ENCODE assay signal across 27 mouse cellular contexts in genomic region chr15:31660133-31660795, GRCm38 (mm10). TPM values are rescaled to one million over a fixed set of nuclear protein-coding genes. Genes with fewer than 3 reads are reported as not detected.
DNase-seq lines count a peak whose midpoint lies in the region; ATAC-seq and TF ChIP-seq lines count a peak whose summit lies in the region.
"Had no signal": no experiment of that assay in that cellular context is flagged by ENCODE, and none has a peak within 500 bp of the region (broad histone marks: within the 10 kb centered on the region; RNA-seq: fewer than 3 reads in every experiment).

No protein-coding gene starts in this region.

- no peaks in the 10 kb centered on the region for H3K36me3 ChIP-seq in hindbrain, embryonic 14.5 days (replicated peaks; ENCODE audit: control insufficient read depth, insufficient read depth)
- no peaks in the 10 kb centered on the region for H3K36me3 ChIP-seq in hindbrain, embryonic 12.5 days
- no peaks in the 10 kb centered on the region for H3K36me3 ChIP-seq in kidney, embryonic 16.5 days (ENCODE audit: insufficient read depth, low read length)
- H3K36me3 ChIP-seq in neural tube, embryonic 13.5 days = no peaks in the 10 kb centered on the region
- H3K36me3 ChIP-seq: embryonic facial prominence, embryonic 13.5 days; heart, embryonic 13.5 days; limb, embryonic 13.5 days; liver, embryonic 12.5 days; midbrain, embryonic 13.5 days had no signal

- no peaks in the 10 kb centered on the region for H3K9me3 ChIP-seq in hindbrain, embryonic 14.5 days (ENCODE audit: control insufficient read depth, low read length)
- no peaks in the 10 kb centered on the region for H3K9me3 ChIP-seq in hindbrain, embryonic 12.5 days (replicated peaks)
- no peaks in the 10 kb centered on the region for H3K9me3 ChIP-seq in kidney, embryonic 16.5 days (ENCODE audit: low read length)
- no peaks in the 10 kb centered on the region for H3K9me3 ChIP-seq in neural tube, embryonic 13.5 days
- H3K9me3 ChIP-seq: embryonic facial prominence, embryonic 13.5 days; heart, embryonic 13.5 days; limb, embryonic 13.5 days; liver, embryonic 12.5 days; megakaryocyte, embryonic 14.5 days; midbrain, embryonic 13.5 days had no signal

- H3K27me3 ChIP-seq in hindbrain, embryonic 14.5 days (ENCODE audit: control insufficient read depth, insufficient read depth, low read length) = no peaks in the 10 kb centered on the region
- no peaks in the 10 kb centered on the region; the same call in 1 of the 2 replicates for H3K27me3 ChIP-seq in hindbrain, embryonic 12.5 days
- no peaks in the 10 kb centered on the region for H3K27me3 ChIP-seq in kidney, embryonic 16.5 days (ENCODE audit: insufficient read depth, low read length)
- H3K27me3 ChIP-seq in neural tube, embryonic 13.5 days = no peaks in the 10 kb centered on the region
- H3K27me3 ChIP-seq: embryonic facial prominence, embryonic 13.5 days; heart, embryonic 13.5 days; limb, embryonic 13.5 days; liver, embryonic 12.5 days; megakaryocyte, embryonic 14.5 days; midbrain, embryonic 13.5 days had no signal

- no peak overlapping the region for H3K4me2 ChIP-seq in hindbrain, embryonic 14.5 days (replicated peaks)
- no peak overlapping the region for H3K4me2 ChIP-seq in hindbrain, embryonic 12.5 days (replicated peaks)
- H3K4me2 ChIP-seq in kidney, embryonic 16.5 days (replicated peaks; ENCODE audit: low read depth, low read length) = no peak overlapping the region
- no peak overlapping the region for H3K4me2 ChIP-seq in neural tube, embryonic 13.5 days
- H3K4me2 ChIP-seq: embryonic facial prominence, embryonic 13.5 days; heart, embryonic 13.5 days; limb, embryonic 13.5 days; liver, embryonic 12.5 days; midbrain, embryonic 13.5 days had no signal

- H3K4me1 ChIP-seq in hindbrain, embryonic 14.5 days (replicated peaks; ENCODE audit: control insufficient read depth, insufficient read depth, low read length) = 0 out of 2 replicates have a peak, but pooled peaks cover 7% of the 10 kb centered on the region
- no peaks in the 10 kb centered on the region for H3K4me1 ChIP-seq in hindbrain, embryonic 12.5 days
- no peaks in the 10 kb centered on the region for H3K4me1 ChIP-seq in kidney, embryonic 16.5 days (ENCODE audit: insufficient read depth, low read length)
- H3K4me1 ChIP-seq in neural tube, embryonic 13.5 days (replicated peaks) = peaks cover 12% of the 10 kb centered on the region
- H3K4me1 ChIP-seq: embryonic facial prominence, embryonic 13.5 days; limb, embryonic 13.5 days; liver, embryonic 12.5 days; megakaryocyte, embryonic 14.5 days had no signal

- peak overlapping the region; percentile 63 for H3K27ac ChIP-seq in hindbrain, embryonic 14.5 days
- H3K27ac ChIP-seq in hindbrain, embryonic 12.5 days = no peak overlapping the region; the same call in 1 of the 2 replicates
- H3K27ac ChIP-seq in kidney, embryonic 16.5 days (ENCODE audit: low read length) = no peak overlapping the region; the same call in 1 of the 2 replicates
- peak overlapping the region; percentile 71 for H3K27ac ChIP-seq in neural tube, embryonic 13.5 days (replicated peaks)
- H3K27ac ChIP-seq: embryonic facial prominence, embryonic 13.5 days; heart, embryonic 13.5 days; limb, embryonic 13.5 days; liver, embryonic 12.5 days; midbrain, embryonic 13.5 days had no signal

- no peak for TF ChIP-seq POLR2A in brain, embryonic 14.5 days (IDR thresholded peaks at IDR 0.05; ENCODE audit: borderline replicate concordance, extremely low read depth, insufficient read depth, insufficient read length, poor library complexity, severe bottlenecking)

- H3K9ac ChIP-seq in hindbrain, embryonic 14.5 days = no peak overlapping the region
- no peak overlapping the region for H3K9ac ChIP-seq in hindbrain, embryonic 12.5 days
- H3K9ac ChIP-seq in kidney, embryonic 16.5 days (replicated peaks; ENCODE audit: low read length) = no peak overlapping the region
- H3K9ac ChIP-seq in neural tube, embryonic 13.5 days = no peak overlapping the region
- H3K9ac ChIP-seq: embryonic facial prominence, embryonic 13.5 days; heart, embryonic 13.5 days; limb, embryonic 13.5 days; liver, embryonic 12.5 days; midbrain, embryonic 13.5 days had no signal

- H3K4me3 ChIP-seq in hindbrain, embryonic 14.5 days (replicated peaks; ENCODE audit: low read length) = no peak overlapping the region
- H3K4me3 ChIP-seq in hindbrain, embryonic 12.5 days = no peak overlapping the region
- H3K4me3 ChIP-seq in kidney, embryonic 16.5 days (ENCODE audit: low read length) = no peak overlapping the region
- H3K4me3 ChIP-seq in neural tube, embryonic 13.5 days = no peak overlapping the region
- H3K4me3 ChIP-seq: embryonic facial prominence, embryonic 13.5 days; heart, embryonic 13.5 days; limb, embryonic 13.5 days; liver, embryonic 12.5 days; megakaryocyte, embryonic 14.5 days; midbrain, embryonic 13.5 days had no signal

- no peak for DNase-seq in hindbrain, embryonic 14.5 days (ENCODE audit: low spot score)
- DNase-seq in kidney, postnatal 4 days = no peak
- peak; percentile 12 for DNase-seq in brain, embryonic 14.5 days (ENCODE audit: low read depth)
- no peak for DNase-seq in thymus, postnatal 36 days
- DNase-seq: adrenal gland, postnatal 10 days; cerebellum, adult 11 months; cerebellum, adult 9-10 months; gastrocnemius, postnatal 10 days; heart, postnatal 14 days; kidney, postnatal 36 days; lung, adult 18-20 months; lung, postnatal 4 days; thymus, adult 2 months; thymus, postnatal 4 days had no signal

- whole genome bisulfite sequencing in hindbrain, embryonic 14.5 days = 80% methylated on average over 5 of the region's 5 CpGs
- WGBS in hindbrain, embryonic 12.5 days = 84% methylated on average over 5 of the region's 5 CpGs
- 40% methylated on average over 5 of the region's 5 CpGs for WGBS in kidney, embryonic 16.5 days
- WGBS in neural tube, embryonic 13.5 days = 76% methylated on average over 5 of the region's 5 CpGs

- TF ChIP-seq CTCF in brain, embryonic 14.5 days (IDR thresholded peaks at IDR 0.05; ENCODE audit: borderline replicate concordance, extremely low read depth, insufficient read depth, insufficient read length) = no peak

- ATAC-seq in hindbrain, embryonic 14.5 days (ENCODE audit: low FRiP score) = no peak
- ATAC-seq in hindbrain, embryonic 12.5 days (ENCODE audit: low FRiP score) = no peak
- ATAC-seq in kidney, embryonic 16.5 days (ENCODE audit: low FRiP score, low TSS enrichment) = peak; percentile 91
- ATAC-seq in neural tube, embryonic 13.5 days (ENCODE audit: low read depth) = peak; percentile 38
- ATAC-seq: forebrain, embryonic 16.5 days; intestine, embryonic 16.5 days; liver, embryonic 12.5 days; lung, postnatal 0 days; midbrain, embryonic 13.5 days; Patski had no signal

RNA-seq across cellular contexts. Expression of gene Fam173b, which starts 58.6 kb away (rescaled TPM):
- polyA plus RNA-seq in hindbrain, embryonic 14.5 days (2014; fragmentation: Nextera tagmentation; extraction: Ambion mirVana) = 10.5 and 12.1 TPM in 2 replicates
- 12.3 and 12.4 TPM in 2 replicates for polyA plus RNA-seq in hindbrain, embryonic 12.5 days (2016; fragmentation: Nextera tagmentation; extraction: Ambion mirVana)
- polyA plus RNA-seq in kidney, embryonic 16.5 days (2015; fragmentation: Nextera tagmentation; extraction: Ambion mirVana) = 14.2 and 14.8 TPM in 2 replicates
- polyA plus RNA-seq in brain, embryonic 14.5 days (2012; rRNA removed) = 13.4 and 14.9 TPM in 2 replicates
- 10.8 and 11.0 TPM in 2 replicates for polyA plus RNA-seq in neural tube, embryonic 13.5 days (2015; fragmentation: Nextera tagmentation; extraction: Ambion mirVana)

RNA-seq across cellular contexts. Expression of gene Cct5, which starts 58.7 kb away (rescaled TPM):
- 521 and 542 TPM in 2 replicates for polyA plus RNA-seq in hindbrain, embryonic 14.5 days (2014; fragmentation: Nextera tagmentation; extraction: Ambion mirVana)
- polyA plus RNA-seq in hindbrain, embryonic 12.5 days (2016; fragmentation: Nextera tagmentation; extraction: Ambion mirVana) = 539 and 546 TPM in 2 replicates
- 556 and 574 TPM in 2 replicates for polyA plus RNA-seq in kidney, embryonic 16.5 days (2015; fragmentation: Nextera tagmentation; extraction: Ambion mirVana)
- 354 and 372 TPM in 2 replicates for polyA plus RNA-seq in brain, embryonic 14.5 days (2012; rRNA removed)
- polyA plus RNA-seq in neural tube, embryonic 13.5 days (2015; fragmentation: Nextera tagmentation; extraction: Ambion mirVana) = 542 and 545 TPM in 2 replicates

Comparison
In these comparisons a context has a peak if more than half of its experiments do, and no peak if none do; other contexts are left out.
1. H3K27ac ChIP-seq: peak in hindbrain, embryonic 14.5 days (single experiment) and neural tube, embryonic 13.5 days (single experiment); none in hindbrain, embryonic 12.5 days (single experiment) and kidney, embryonic 16.5 days (single experiment).
2. ATAC-seq: peak in kidney, embryonic 16.5 days (single experiment) and neural tube, embryonic 13.5 days (single experiment); none in hindbrain, embryonic 14.5 days (single experiment) and hindbrain, embryonic 12.5 days (single experiment).